Mouse (Mus musculus) forebrain, embryonic 10.5 days (tissue): ENCODE measurements around the gene Dyrk2. TPM values are rescaled to one million over a fixed set of nuclear protein-coding genes. Genes with fewer than 3 reads are reported as not detected.

ENCODE experiments used
- DNase-seq: peaks from one replicate; pipeline ENCODE4 v3.0.0-alpha.2; 2017; ENCODE audit warnings: low spot score; ENCODE audit errors: extremely low spot score
- H3K27ac ChIP-seq: fragments of 300-500 bp; sonication (generic); 2 replicates; pipeline ENCODE4 v1.5.1; 2016; ENCODE audit warnings: mild to moderate bottlenecking
- H3K27me3 ChIP-seq: fragments of 300-500 bp; sonication (generic); 2 replicates; pipeline ENCODE4 v1.6.1; 2016; ENCODE audit warnings: mild to moderate bottlenecking; ENCODE audit not compliant: poor library complexity, severe bottlenecking
- H3K36me3 ChIP-seq: fragments of 300-500 bp; sonication (generic); replicated peaks from 2 replicates; pipeline ENCODE4 v1.6.1; 2016; ENCODE audit warnings: mild to moderate bottlenecking, moderate library complexity
- H3K4me1 ChIP-seq: fragments of 300-500 bp; sonication (generic); 2 replicates; pipeline ENCODE4 v1.6.1; 2016
- H3K4me3 ChIP-seq: fragments of 300-500 bp; sonication (generic); 2 replicates; pipeline ENCODE4 v1.5.1; 2016; ENCODE audit warnings: mild to moderate bottlenecking, moderate library complexity
- H3K9me3 ChIP-seq: fragments of 300-500 bp; sonication (generic); 2 replicates; pipeline ENCODE4 v1.6.1; 2016; ENCODE audit warnings: mild to moderate bottlenecking, moderate library complexity
- WGBS: fragments of 180-500 bp; shearing (Covaris S2); methylation state at CpG from one replicate; pipeline ENCODE4 v1.1.7; 2016; 5-methylcytosine and 5-hydroxymethylcytosine counted together
- polyA plus RNA-seq: library from polyadenylated mRNA; unstranded; fragments of >200 nt; fragmentation: Nextera tagmentation; extraction: Ambion mirVana; gene quantifications from 2 replicates; pipeline ENCODE4 v1.2.1, GENCODE M21; 2016

Gene Dyrk2
- 7.0 and 7.2 TPM in 2 replicates for polyA plus RNA-seq

DNA sequence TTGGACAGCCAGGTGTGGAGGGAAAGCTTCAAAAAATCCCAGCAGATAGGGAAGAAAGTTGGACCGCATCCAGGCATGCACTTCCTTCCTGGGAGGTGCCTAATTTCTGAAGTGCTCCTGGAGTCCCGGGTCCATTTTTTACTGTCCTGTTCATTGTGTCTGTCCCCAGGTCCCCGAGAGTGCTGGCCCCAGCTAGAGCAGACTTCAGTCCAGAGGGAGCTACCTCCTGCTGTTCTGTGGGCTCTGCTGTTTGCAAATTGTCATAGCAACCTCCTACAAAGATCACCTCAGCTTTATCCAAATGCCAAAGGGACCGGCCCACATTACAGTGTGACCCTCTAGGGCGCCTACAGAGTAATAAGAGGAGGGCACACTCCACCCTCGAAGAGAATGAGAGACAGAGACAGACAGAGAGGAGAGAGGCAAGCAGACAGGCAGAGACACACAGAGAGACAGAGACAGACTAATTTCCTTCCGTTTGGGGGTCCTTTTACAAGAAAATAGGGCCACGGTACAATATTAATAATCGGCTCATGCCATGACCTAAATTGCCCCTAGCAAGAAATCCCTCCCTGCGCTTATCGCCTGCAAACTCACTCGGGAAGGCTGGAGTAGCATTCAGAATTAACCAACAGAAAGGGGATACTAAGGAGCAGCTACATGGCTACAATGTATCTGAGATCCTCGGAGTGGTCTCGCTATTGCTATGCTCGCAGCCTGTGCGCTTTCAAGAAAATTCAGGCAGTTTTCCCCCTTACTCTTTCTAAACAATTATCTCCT lies at the start of gene Dyrk2:
Dyrk2 (minus strand) TSS at position 9 of the 780 bp plus-strand sequence.
- DNase-seq, result peak; percentile 57
- WGBS, result 6% methylated on average over 16 of the region's 16 CpGs
- Histone ChIP-seq H3K36me3 (peaks cover 10% of the 10 kb centered on the region), H3K4me1 (peaks cover 45% of the 10 kb centered on the region), H3K9me3 (0 out of 2 replicates have a peak, but pooled peaks cover 3% of the 10 kb centered on the region), H3K4me3 (peak within 1 kb of the TSS; percentile 97), H3K27ac (peak within 1 kb of the TSS; percentile 99), H3K27me3 (no peaks in the 10 kb centered on the region)

DNA sequence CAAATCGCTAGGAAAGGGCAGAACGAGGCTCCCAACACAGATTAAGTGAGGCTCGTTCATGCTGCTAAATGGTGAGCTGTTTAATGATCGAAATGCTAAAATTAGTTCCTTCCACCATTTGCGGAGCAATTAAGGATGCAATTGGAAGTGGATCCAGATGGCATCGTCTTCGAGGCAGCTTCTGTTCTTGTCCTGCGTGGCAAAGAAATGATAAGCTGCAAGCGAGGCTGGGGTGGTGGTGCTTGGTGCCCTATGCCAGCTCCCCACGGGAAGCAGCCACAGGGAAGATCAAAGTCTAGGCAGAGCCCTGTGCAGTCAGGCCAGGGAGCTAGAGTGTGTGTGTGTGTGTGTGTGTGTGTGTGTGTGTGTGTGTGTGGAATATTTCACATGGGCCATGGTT lies 32.6 kb upstream of the Dyrk2 start:
- no peaks in the 10 kb centered on the region for H3K36me3 ChIP-seq
- H3K4me3 ChIP-seq, result no peak overlapping the region
- 0 out of 2 replicates have a peak, but pooled peaks cover 2% of the 10 kb centered on the region for H3K9me3 ChIP-seq
- no peak overlapping the region for H3K27ac ChIP-seq
- no peak for DNase-seq
- no peaks in the 10 kb centered on the region for H3K4me1 ChIP-seq
- 84% methylated on average over 10 of the region's 10 CpGs for WGBS
- no peaks in the 10 kb centered on the region for H3K27me3 ChIP-seq

- H3K27ac ChIP-seq, result no peak overlapping the region
- no peaks in the 10 kb centered on the region for H3K4me1 ChIP-seq
- 87% methylated on average over 3 of the region's 3 CpGs for WGBS
- H3K36me3 ChIP-seq, result no peaks in the 10 kb centered on the region
- H3K9me3 ChIP-seq, result 0 out of 2 replicates have a peak, but pooled peaks cover 4% of the 10 kb centered on the region
- no peaks in the 10 kb centered on the region for H3K27me3 ChIP-seq
- H3K4me3 ChIP-seq, result no peak overlapping the region
- no peak for DNase-seq
Measured at GRCm38 (mm10) chr10:118893645-118894044, 23.6 kb upstream of the Dyrk2 start.

- no peaks in the 10 kb centered on the region for H3K27me3 ChIP-seq
- H3K36me3 ChIP-seq, result no peaks in the 10 kb centered on the region
- no peaks in the 10 kb centered on the region for H3K9me3 ChIP-seq
- DNase-seq, result no peak
- H3K27ac ChIP-seq, result no peak overlapping the region
- no peaks in the 10 kb centered on the region for H3K4me1 ChIP-seq
- WGBS, result 86% methylated on average over 2 of the region's 2 CpGs
- no peak overlapping the region for H3K4me3 ChIP-seq
Measured at GRCm38 (mm10) chr10:118884126-118884525, 14.1 kb upstream of the Dyrk2 start.

DNA sequence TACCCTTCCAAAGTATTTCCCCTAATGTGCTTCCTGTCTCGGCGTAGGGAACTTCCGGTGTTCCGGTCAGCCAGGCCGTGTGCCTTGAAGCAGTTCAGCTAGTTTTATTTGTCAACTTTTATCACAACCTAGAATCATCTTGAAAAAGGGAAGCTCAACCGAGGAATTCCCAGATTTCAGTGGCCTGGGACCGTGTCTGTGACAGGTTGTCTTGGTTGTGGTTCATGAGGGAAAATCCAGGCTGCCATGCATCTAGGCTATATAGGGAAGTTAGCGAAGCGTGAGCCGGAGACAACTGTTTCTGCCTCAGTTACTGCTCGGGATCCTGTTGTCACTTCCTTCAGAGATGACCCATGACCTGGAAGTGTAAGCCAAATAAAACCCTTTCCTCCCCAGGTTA lies 13.3 kb upstream of the Dyrk2 start:
- no peaks in the 10 kb centered on the region for H3K4me1 ChIP-seq
- H3K27me3 ChIP-seq, result no peaks in the 10 kb centered on the region
- 92% methylated on average over 11 of the region's 11 CpGs for WGBS
- H3K9me3 ChIP-seq, result no peaks in the 10 kb centered on the region
- no peak overlapping the region for H3K27ac ChIP-seq
- no peak for DNase-seq
- H3K4me3 ChIP-seq, result no peak overlapping the region
- H3K36me3 ChIP-seq, result no peaks in the 10 kb centered on the region

GRCm38 (mm10) chr10:118882258-118882885 lies 12.4 kb upstream of the Dyrk2 start:
- 92% methylated on average over 12 of the region's 12 CpGs for WGBS
- no peaks in the 10 kb centered on the region for H3K36me3 ChIP-seq
- H3K9me3 ChIP-seq, result no peaks in the 10 kb centered on the region
- no peak overlapping the region for H3K4me3 ChIP-seq
- no peak overlapping the region for H3K27ac ChIP-seq
- H3K4me1 ChIP-seq, result no peaks in the 10 kb centered on the region
- H3K27me3 ChIP-seq, result no peaks in the 10 kb centered on the region
- DNase-seq, result no peak

DNA sequence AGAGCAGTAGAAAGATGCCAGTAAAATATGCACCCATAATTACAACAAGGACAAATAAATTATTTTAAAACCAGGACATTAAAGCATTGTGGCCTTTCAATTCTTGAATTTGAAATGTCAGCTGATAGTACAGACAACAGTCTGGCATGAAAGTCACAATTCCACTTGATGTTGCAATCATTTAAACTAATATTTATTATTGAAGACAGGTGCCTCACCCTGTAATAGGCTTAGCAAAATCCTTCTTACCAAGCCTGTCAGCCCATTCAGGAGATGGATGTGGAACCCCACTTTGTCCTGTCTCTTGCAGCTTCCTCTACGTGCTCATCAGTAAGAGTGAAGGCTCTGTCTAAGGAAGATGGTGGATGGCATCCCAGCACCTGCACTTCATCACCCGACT lies 10.8 kb upstream of the Dyrk2 start:
- Histone ChIP-seq H3K27me3 (no peaks in the 10 kb centered on the region), H3K4me3 (no peak overlapping the region), H3K9me3 (no peaks in the 10 kb centered on the region), H3K4me1 (no peaks in the 10 kb centered on the region), H3K27ac (no peak overlapping the region), H3K36me3 (no peaks in the 10 kb centered on the region)
- WGBS, result 90% methylated on average over 2 of the region's 2 CpGs
- DNase-seq, result no peak

DNA sequence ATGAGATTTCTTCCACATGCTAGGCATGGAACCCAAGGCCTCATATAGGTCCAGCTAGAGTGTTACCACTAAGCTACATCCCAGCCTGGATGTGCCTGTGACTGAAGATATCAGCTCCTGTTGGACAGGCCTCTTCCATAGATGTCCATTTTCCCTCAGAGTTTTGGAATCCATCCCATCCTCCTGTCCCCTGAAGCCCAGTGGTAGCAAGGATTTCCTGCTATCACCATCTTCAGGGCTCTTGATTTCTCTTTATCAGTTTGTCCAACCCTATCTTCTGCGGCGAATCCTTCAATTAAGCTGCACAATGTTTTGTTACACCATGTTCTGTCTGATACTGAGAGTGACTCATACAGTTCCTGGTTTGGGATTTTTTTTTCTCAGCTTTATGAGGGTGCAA lies 2.2 kb upstream of the Dyrk2 start:
- Histone ChIP-seq H3K4me3 (no peak overlapping the region), H3K27ac (no peak overlapping the region), H3K27me3 (no peaks in the 10 kb centered on the region), H3K36me3 (no peaks in the 10 kb centered on the region), H3K9me3 (0 out of 2 replicates have a peak, but pooled peaks cover 3% of the 10 kb centered on the region), H3K4me1 (peaks cover 29% of the 10 kb centered on the region)
- no peak for DNase-seq
- WGBS, result over 99% methylated on average over 2 of the region's 2 CpGs

DNA sequence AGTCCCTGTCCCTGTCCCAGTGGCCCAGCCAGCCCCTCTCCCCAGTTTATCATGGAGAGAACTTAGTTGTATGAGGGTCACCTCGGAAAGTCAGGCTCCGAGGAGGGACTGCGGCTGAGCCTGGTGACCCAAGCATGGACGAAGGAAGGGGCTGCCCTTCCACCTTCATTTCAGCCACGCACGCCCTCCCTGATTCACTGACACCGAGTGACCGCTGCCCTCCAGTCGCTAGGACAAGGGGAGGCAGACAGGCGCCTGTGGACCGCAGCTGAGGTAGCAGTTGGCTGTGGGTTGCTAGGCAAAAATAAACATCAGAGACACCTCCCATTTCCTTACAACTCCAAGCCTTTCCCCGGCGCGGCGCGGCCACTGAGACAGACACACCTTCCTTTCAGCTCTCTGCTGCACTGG lies 413 bp downstream of the Dyrk2 start:
- under 1% methylated on average over 16 of the region's 16 CpGs for WGBS

GRCm38 (mm10) chr10:118868601-118869590 lies 1.1 kb downstream of the Dyrk2 start:
- Histone ChIP-seq H3K27ac (peak overlapping the region; percentile 99), H3K4me1 (peaks cover 54% of the 10 kb centered on the region), H3K9me3 (0 out of 2 replicates have a peak, but pooled peaks cover 3% of the 10 kb centered on the region), H3K4me3 (peak overlapping the region; percentile 97), H3K27me3 (no peaks in the 10 kb centered on the region), H3K36me3 (peaks cover 25% of the 10 kb centered on the region)
- WGBS, result under 1% methylated on average over 108 of the region's 130 CpGs
- peak; percentile 90 for DNase-seq

More for the DNA sequence above, 413 bp downstream of the Dyrk2 start:
- Histone ChIP-seq H3K9me3 (0 out of 2 replicates have a peak, but pooled peaks cover 3% of the 10 kb centered on the region), H3K36me3 (peaks cover 18% of the 10 kb centered on the region), H3K27me3 (no peaks in the 10 kb centered on the region), H3K4me3 (peak overlapping the region; percentile 97), H3K27ac (peak overlapping the region; percentile 99), H3K4me1 (peaks cover 48% of the 10 kb centered on the region)
- DNase-seq, result no peak

DNA sequence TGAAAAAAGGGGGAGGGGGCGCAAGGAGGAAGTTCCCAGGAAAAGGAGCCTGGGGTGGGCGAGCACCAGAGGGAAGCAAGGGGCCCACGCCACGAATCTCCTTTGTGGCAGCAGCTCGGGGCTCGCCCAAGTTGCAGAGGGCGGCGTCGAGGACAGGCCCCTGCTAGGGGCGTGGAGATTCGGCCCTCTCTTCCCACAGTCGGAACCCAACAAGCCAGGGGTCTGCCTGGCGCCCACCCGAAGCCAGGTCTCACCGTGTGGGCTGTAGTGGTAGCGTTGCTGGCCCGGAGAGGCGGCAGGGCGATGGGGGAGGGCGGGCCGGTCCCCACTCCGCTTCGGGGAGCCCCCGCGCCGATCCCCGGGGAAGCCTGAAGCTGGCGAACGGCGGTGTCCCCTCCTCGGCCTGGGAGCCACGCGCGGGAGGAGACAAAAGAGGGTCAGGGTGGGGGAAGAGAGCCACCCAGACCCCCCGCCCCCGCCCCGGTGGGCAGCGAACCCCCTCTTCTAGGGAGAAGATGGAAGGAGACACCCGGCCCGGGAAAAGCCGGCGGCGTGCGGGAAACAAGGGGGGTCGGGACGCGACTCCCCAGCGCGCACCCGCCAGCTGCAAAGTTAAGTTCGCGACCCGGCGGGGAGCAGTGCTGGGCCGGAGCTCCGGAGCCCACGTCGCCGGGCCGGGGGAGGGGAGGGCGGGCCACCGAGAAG lies 2.0 kb downstream of the Dyrk2 start:
- peaks cover 34% of the 10 kb centered on the region for H3K36me3 ChIP-seq
- H3K27me3 ChIP-seq, result no peaks in the 10 kb centered on the region
- H3K4me1 ChIP-seq, result peaks cover 54% of the 10 kb centered on the region
- 1% methylated on average over 58 of the region's 62 CpGs for WGBS
- H3K4me3 ChIP-seq, result peak overlapping the region; percentile 97
- H3K9me3 ChIP-seq, result 0 out of 2 replicates have a peak, but pooled peaks cover 5% of the 10 kb centered on the region
- peak; percentile 59 for DNase-seq
- H3K27ac ChIP-seq, result peak overlapping the region; percentile 99
